Mouse (Mus musculus): ENCODE results near the gene Magea8.
"Not testable (repeated sequence)": the region's sequence is repeated elsewhere in the genome, so short reads cannot be mapped to it uniquely, and the experiment has no call there.

DNA sequence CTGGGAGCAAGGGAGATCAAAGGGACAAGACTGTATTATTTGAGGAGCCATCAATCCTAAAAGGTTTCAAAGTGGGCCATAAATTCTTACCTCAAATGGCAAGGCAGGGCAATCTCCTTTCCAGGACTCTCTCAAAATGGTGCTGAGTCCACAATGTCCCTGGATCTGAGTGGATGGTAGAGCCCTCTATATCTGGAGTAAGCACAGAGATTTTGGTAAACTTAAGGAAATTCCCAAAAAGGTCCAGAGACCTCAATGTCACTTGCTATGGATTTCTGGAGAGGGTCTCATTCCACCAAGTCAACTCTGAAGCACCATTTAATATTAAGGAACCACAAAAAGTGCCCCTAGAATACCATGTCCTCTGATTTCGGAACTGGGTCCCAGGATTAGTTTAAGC is 59.8 kb downstream of the Magea8 start, which contains the start of gene Magea6:
- TF ChIP-seq CTCF (IDR thresholded peaks at IDR 0.05; ENCODE audit: low read depth, low read length); POLR2A (IDR thresholded peaks at IDR 0.05; ENCODE audit: borderline replicate concordance, low read depth, low read length): not testable (repeated sequence)

Measured in bone marrow macrophage, adult 2 months (primary cell).